Mouse (Mus musculus): Measurements from ENCODE around the gene Shb.

GRCm38 (mm10) chr4:45485024-45485423 is 47.2 kb downstream of the Shb start:
- no peak for TF ChIP-seq POLR2A (IDR thresholded peaks at IDR 0.05; ENCODE audit: borderline replicate concordance, control insufficient read depth, low read depth, low read length)
- no peak for TF ChIP-seq CTCF (IDR thresholded peaks at IDR 0.05; ENCODE audit: control insufficient read depth, insufficient read depth, low read length)

Data from bone marrow, adult 2 months (tissue).